Mouse (Mus musculus) hindbrain, postnatal 0 days (tissue): ENCODE measurements around the gene Tmem11. TPM values are rescaled to one million over a fixed set of nuclear protein-coding genes. Genes with fewer than 3 reads are reported as not detected.
"Not testable (repeated sequence)": the region's sequence is repeated elsewhere in the genome, so short reads cannot be mapped to it uniquely, and the experiment has no call there.

Source experiments
- ATAC-seq: fragments of 200-750 bp; cut with Nextera tagmentation; 2 replicates; pipeline ENCODE4 v1.8.0; 2017; ENCODE audit warnings: mild to moderate bottlenecking, moderate TSS enrichment, moderate library complexity
- DNase-seq: peaks from one replicate; pipeline ENCODE4 v3.0.0-alpha.2; 2015; ENCODE audit warnings: low spot score
- H3K27ac ChIP-seq: fragments of 300-500 bp; sonication (generic); 2 replicates; pipeline ENCODE4 v1.5.1; 2014; ENCODE audit warnings: mild to moderate bottlenecking
- H3K27me3 ChIP-seq: fragments of 300-500 bp; sonication (generic); 2 replicates; pipeline ENCODE4 v1.6.1; 2014; ENCODE audit warnings: low read length, mixed read lengths; ENCODE audit not compliant: insufficient read depth
- H3K36me3 ChIP-seq: fragments of 300-500 bp; sonication (generic); 2 replicates; pipeline ENCODE4 v1.6.1; 2014; ENCODE audit warnings: low read length, mixed read lengths; ENCODE audit not compliant: insufficient read depth
- H3K4me1 ChIP-seq: fragments of 300-500 bp; sonication (generic); 2 replicates; pipeline ENCODE4 v1.6.1; 2014; ENCODE audit warnings: antibody characterized with exemption, low read length, mixed read lengths; ENCODE audit not compliant: insufficient read depth
- H3K4me2 ChIP-seq: fragments of 300-500 bp; sonication (generic); 2 replicates; pipeline ENCODE4 v1.6.1; 2014; ENCODE audit warnings: low read depth, mild to moderate bottlenecking, low read length, moderate library complexity, mixed read lengths
- H3K4me3 ChIP-seq: fragments of 300-500 bp; sonication (generic); 2 replicates; pipeline ENCODE4 v1.5.1; 2014; ENCODE audit warnings: low read length
- H3K9ac ChIP-seq: fragments of 300-500 bp; sonication (generic); replicated peaks from 2 replicates; pipeline ENCODE4 v1.6.1; 2014; ENCODE audit warnings: mild to moderate bottlenecking, low read length, moderate library complexity, mixed read lengths
- H3K9me3 ChIP-seq: fragments of 300-500 bp; sonication (generic); 2 replicates; pipeline ENCODE4 v1.6.1; 2016; ENCODE audit warnings: low read length, mixed read lengths
- CTCF ChIP-seq: IDR thresholded peaks from 2 replicates; pipeline ENCODE4 v1.5.1; 2016; ENCODE audit warnings: antibody characterized with exemption, control low read depth, low read depth
- WGBS: fragments of 180-500 bp; shearing (Covaris S2); extraction: QIAGEN DNeasy Blood & Tissue Kit; methylation state at CpG from one replicate; pipeline ENCODE4 v1.1.7; 2014; 5-methylcytosine and 5-hydroxymethylcytosine counted together
- polyA plus RNA-seq: library from polyadenylated mRNA; unstranded; fragments of >200 nt; fragmentation: Nextera tagmentation; extraction: Ambion mirVana; gene quantifications from 2 replicates; pipeline ENCODE4 v1.2.1, GENCODE M21; 2015
- total RNA-seq: library from RNA; depleted of rRNA; stranded (reverse); fragments of >200 nt; gene quantifications from 2 replicates; pipeline ENCODE4 v1.2.3, GENCODE M21; 2014

Gene Tmem11
- total and polyA plus RNA-seq, 2 experiments from 2014 or later, result 57.1 to 72.0 TPM

DNA sequence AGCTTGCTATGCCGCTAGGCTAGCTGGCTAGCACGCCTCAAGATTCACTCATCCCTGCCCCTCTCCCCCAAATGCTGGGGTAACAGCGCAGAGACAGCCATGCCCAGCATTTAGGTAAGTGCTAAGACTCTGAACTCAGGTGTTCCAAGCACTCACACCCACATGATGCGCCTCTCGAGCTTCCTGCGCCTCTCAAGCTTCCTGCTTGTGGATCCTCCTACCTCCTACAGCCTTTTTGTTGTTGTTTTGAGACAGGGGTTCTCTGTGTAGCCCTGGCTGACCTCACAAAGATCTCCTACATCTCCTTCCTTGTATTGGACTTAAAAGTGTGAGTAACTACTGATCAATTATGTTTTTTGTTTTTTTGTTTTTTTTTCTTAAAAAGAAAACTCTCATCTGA, 6.0 kb downstream of the Tmem11 start:
- no peaks in the 10 kb centered on the region; the same call in 1 of the 2 replicates for H3K4me1 ChIP-seq
- no peak for ATAC-seq
- no peak for TF ChIP-seq CTCF
- H3K4me3 ChIP-seq, result no peak overlapping the region
- no peaks in the 10 kb centered on the region for H3K36me3 ChIP-seq
- H3K9me3 ChIP-seq, result no peaks in the 10 kb centered on the region
- WGBS, result 88% methylated on average over 6 of the region's 6 CpGs
- no peak overlapping the region for H3K9ac ChIP-seq
- H3K27me3 ChIP-seq, result no peaks in the 10 kb centered on the region
- no peak for DNase-seq
- H3K27ac ChIP-seq, result no peak overlapping the region
- no peak overlapping the region for H3K4me2 ChIP-seq

DNA sequence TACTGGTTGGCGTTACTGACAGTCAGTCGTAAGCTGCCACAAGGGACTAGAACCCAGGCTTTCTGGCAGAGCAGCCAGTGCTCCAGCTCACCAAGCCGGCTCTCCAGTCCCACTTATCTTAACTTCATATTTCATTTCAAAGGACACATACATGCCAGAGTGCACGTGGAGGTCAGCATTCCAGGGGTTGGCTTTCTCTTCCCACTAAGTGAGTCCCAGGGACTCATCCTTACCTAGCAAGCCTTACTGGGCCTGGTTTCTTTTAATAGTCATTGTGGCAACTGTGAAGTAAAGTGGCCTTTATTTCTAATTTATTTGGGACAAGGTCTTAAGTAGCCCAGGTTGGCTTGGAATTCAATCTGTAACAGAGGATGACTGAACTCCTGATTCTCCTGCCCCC, 7.7 kb downstream of the Tmem11 start:
- Histone ChIP-seq H3K4me2 (no peak overlapping the region), H3K4me3 (no peak overlapping the region), H3K9me3 (no peaks in the 10 kb centered on the region), H3K9ac (no peak overlapping the region), H3K27ac (no peak overlapping the region), H3K36me3 (no peaks in the 10 kb centered on the region), H3K4me1 (no peaks in the 10 kb centered on the region), H3K27me3 (no peaks in the 10 kb centered on the region)
- no peak for TF ChIP-seq CTCF
- 82% methylated on average over 4 of the region's 4 CpGs for WGBS
- ATAC-seq (no peak), DNase-seq (no peak)

DNA sequence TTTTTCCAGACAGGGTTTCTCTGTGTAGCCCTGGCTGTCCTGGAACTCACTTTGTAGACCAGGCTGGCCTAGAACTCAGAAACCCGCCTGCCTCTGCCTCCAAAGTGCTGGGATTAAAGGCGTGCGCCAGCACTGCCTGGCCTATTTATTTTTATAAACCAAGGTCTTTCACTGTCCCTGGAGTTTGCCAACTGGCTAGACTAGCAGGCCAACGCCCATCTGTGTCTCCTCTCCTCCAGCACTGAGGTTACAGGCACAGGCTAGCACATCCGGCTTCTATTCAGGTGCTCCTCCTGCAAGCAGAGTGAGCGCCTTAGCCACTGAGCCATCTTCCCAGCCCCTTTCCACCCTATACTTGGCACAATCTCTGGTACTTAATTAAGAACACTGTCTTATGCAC, 9.6 kb downstream of the Tmem11 start:
- H3K4me2 ChIP-seq, H3K9ac ChIP-seq, H3K9me3 ChIP-seq, ATAC-seq, H3K4me3 ChIP-seq, H3K36me3 ChIP-seq, DNase-seq, H3K4me1 ChIP-seq, H3K27me3 ChIP-seq, H3K27ac ChIP-seq: not testable (repeated sequence)
- over 99% methylated on average over 6 of the region's 6 CpGs for WGBS

DNA sequence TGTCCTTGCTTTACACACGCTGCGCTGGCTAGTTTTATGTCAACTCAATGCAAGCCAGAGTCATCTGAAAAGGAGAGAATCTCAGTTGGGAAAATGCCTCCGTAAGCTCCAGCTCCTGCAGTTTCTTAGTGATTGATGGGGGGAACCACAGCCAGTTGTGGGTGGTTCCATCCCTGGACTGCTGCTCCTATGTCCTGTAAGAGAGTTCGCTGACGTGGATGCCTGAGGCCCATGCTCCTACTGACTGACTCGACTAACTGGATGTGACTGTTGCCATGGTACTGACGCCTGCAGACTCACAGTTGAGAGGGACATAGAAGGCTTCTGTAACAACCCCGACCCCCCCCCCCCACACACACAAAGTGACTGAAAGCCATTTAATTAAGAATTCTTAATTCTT, 11.2 kb downstream of the Tmem11 start:
- DNase-seq, result no peak

DNA sequence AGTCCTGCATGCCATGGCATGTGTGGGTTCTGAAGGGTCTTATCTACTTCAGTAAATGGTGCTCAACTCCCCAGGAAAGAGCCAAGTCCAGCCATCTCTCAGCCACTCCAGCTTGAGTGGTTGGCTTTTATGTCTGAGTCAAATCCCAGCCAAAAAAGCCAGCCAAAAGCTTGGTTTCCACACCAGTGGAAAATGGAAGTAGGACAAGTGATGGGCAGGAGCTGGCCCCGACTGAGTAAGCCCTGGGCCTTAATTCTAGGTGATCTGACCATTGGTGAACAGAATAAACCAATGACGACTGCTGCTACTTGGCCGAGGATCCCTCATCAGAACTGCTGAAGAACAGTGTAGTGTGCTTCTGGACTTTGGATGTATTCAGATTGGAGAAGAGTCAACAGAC, 11.6 kb downstream of the Tmem11 start:
- no peaks in the 10 kb centered on the region for H3K9me3 ChIP-seq
- WGBS, result 81% methylated on average over 3 of the region's 3 CpGs
- ATAC-seq, result no peak
- no peaks in the 10 kb centered on the region for H3K27me3 ChIP-seq
- no peak overlapping the region for H3K4me3 ChIP-seq
- no peak for TF ChIP-seq CTCF
- DNase-seq, result no peak
- H3K36me3 ChIP-seq, result peaks cover 12% of the 10 kb centered on the region
- no peak overlapping the region for H3K4me2 ChIP-seq
- no peaks in the 10 kb centered on the region for H3K4me1 ChIP-seq
- H3K9ac ChIP-seq, result no peak overlapping the region
- H3K27ac ChIP-seq, result no peak overlapping the region

More for the DNA sequence above, 11.2 kb downstream of the Tmem11 start:
- Histone ChIP-seq H3K9ac (no peak overlapping the region), H3K36me3 (peaks cover 10% of the 10 kb centered on the region), H3K4me1 (no peaks in the 10 kb centered on the region), H3K27me3 (no peaks in the 10 kb centered on the region), H3K4me2 (no peak overlapping the region), H3K27ac (no peak overlapping the region), H3K4me3 (no peak overlapping the region), H3K9me3 (no peaks in the 10 kb centered on the region)
- 43% methylated on average over 8 of the region's 8 CpGs for WGBS
- ATAC-seq, result no peak
- no peak for TF ChIP-seq CTCF

DNA sequence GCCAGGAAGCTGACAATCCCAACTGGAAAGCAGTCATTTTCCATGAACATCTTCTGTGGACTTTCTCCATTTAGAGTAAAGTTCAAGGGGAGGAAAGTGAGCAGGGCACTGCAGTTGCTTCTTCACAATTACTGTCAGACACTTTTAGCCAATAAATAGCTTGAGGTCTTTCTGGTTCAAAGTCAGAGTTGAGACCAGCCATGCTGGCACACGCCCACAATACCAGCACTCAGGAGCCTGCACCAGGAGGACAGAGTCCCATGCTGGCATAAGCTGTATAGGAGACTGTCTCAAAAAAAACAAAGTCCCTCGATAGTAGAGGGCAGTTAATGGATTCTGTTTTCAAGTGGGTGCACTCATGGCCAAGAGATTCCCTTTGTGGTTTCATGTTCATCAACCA, 13.1 kb downstream of the Tmem11 start:
- Histone ChIP-seq H3K9me3 (no peaks in the 10 kb centered on the region), H3K4me1 (no peaks in the 10 kb centered on the region), H3K4me2 (no peak overlapping the region), H3K4me3 (no peak overlapping the region), H3K27me3 (no peaks in the 10 kb centered on the region), H3K9ac (no peak overlapping the region), H3K36me3 (peaks cover 12% of the 10 kb centered on the region), H3K27ac (no peak overlapping the region)
- no peak for ATAC-seq
- TF ChIP-seq CTCF, result no peak
- 62% methylated on average over 2 of the region's 2 CpGs for WGBS
- DNase-seq, result no peak

DNA sequence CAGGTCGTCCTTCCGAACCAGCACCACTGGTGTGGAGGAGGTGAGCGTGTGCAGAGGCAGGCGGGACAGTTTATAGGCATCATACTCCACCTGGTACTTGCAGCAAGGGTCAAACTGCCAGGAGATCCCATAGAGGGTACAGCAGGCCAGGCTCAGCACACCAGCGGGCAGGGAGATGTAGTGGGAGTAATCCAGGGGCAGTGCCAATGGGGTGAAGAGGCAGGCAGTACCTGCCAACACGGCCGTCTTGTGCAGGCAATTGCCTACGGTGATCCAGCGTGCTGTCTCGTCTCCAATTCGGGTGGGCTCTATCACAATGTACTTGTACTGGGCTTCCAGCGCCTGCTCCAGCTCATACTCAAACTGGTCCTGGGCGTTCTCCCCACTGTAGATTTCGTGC, 14.2 kb downstream of the Tmem11 start:
- no peak overlapping the region for H3K27ac ChIP-seq
- peaks cover 12% of the 10 kb centered on the region for H3K36me3 ChIP-seq
- no peaks in the 10 kb centered on the region for H3K27me3 ChIP-seq
- no peak overlapping the region for H3K4me3 ChIP-seq
- ATAC-seq (no peak), DNase-seq (no peak)
- H3K9ac ChIP-seq, result no peak overlapping the region
- H3K4me1 ChIP-seq, result no peaks in the 10 kb centered on the region
- TF ChIP-seq CTCF, result no peak
- WGBS, result 85% methylated on average over 14 of the region's 14 CpGs
- no peak overlapping the region for H3K4me2 ChIP-seq
- no peaks in the 10 kb centered on the region for H3K9me3 ChIP-seq
